Mouse (Mus musculus) heart, adult 8-10 months (tissue): Measurements from ENCODE around the gene Ebf1. TPM values are rescaled to one million over a fixed set of nuclear protein-coding genes. Genes with fewer than 3 reads are reported as not detected.

Experiments
- DNase-seq: peaks from one replicate; pipeline ENCODE4 v3.0.0; 2022; ENCODE audit warnings: low spot score
- total RNA-seq, 4 experiments: library from RNA; stranded (reverse); gene quantifications; 2 replicates each; pipeline ENCODE4 v1.2.4; 2022

The Ebf1 gene
- total RNA-seq, 4 experiments from 2014 or later: 10.5 to 15.1 (median 11.7) TPM

- DNase-seq: no peak
These were observed 120.9 kb downstream of the Ebf1 start for GRCm38 (mm10) chr11:44738046-44738445.

GRCm38 (mm10) chr11:44738820-44739219, 121.7 kb downstream of the Ebf1 start:
- no peak for DNase-seq

GRCm38 (mm10) chr11:44740278-44741041, 123.3 kb downstream of the Ebf1 start:
- DNase-seq: peak; percentile 72

GRCm38 (mm10) chr11:44741042-44741491, 124.0 kb downstream of the Ebf1 start:
- DNase-seq: no peak

GRCm38 (mm10) chr11:44744446-44744845, 127.3 kb downstream of the Ebf1 start:
- no peak for DNase-seq

- no peak for DNase-seq
These were observed 128.8 kb downstream of the Ebf1 start for GRCm38 (mm10) chr11:44745946-44746345.

GRCm38 (mm10) chr11:44746731-44747130, 129.6 kb downstream of the Ebf1 start:
- DNase-seq: no peak

- DNase-seq: no peak
These were observed 132.2 kb downstream of the Ebf1 start for GRCm38 (mm10) chr11:44749309-44749708.

GRCm38 (mm10) chr11:44754336-44754735, 137.2 kb downstream of the Ebf1 start:
- no peak for DNase-seq

GRCm38 (mm10) chr11:44756321-44756720, 139.2 kb downstream of the Ebf1 start:
- DNase-seq: no peak

- DNase-seq: no peak
These were observed 141.7 kb downstream of the Ebf1 start for GRCm38 (mm10) chr11:44758857-44759256.

GRCm38 (mm10) chr11:44761128-44761996, 144.2 kb downstream of the Ebf1 start:
- DNase-seq: no peak

- DNase-seq: no peak
These were observed 147.1 kb downstream of the Ebf1 start for GRCm38 (mm10) chr11:44763992-44764835.

GRCm38 (mm10) chr11:44764988-44765387, 147.9 kb downstream of the Ebf1 start:
- no peak for DNase-seq

- DNase-seq: no peak
These were observed 149.1 kb downstream of the Ebf1 start for GRCm38 (mm10) chr11:44766246-44766645.

- DNase-seq: no peak
These were observed 150.2 kb downstream of the Ebf1 start for GRCm38 (mm10) chr11:44767322-44767721.

- no peak for DNase-seq
These were observed 151.2 kb downstream of the Ebf1 start for GRCm38 (mm10) chr11:44768346-44768745.

- no peak for DNase-seq
These were observed 154.0 kb downstream of the Ebf1 start for GRCm38 (mm10) chr11:44770989-44771564.

- no peak for DNase-seq
These were observed 157.3 kb downstream of the Ebf1 start for GRCm38 (mm10) chr11:44774411-44774810.

- no peak for DNase-seq
These were observed 158.4 kb downstream of the Ebf1 start for GRCm38 (mm10) chr11:44775549-44775948.

GRCm38 (mm10) chr11:44776556-44776955, 159.4 kb downstream of the Ebf1 start:
- no peak for DNase-seq
